ENCODE assay signal across 23 mouse cellular contexts in the genomic region with DNA sequence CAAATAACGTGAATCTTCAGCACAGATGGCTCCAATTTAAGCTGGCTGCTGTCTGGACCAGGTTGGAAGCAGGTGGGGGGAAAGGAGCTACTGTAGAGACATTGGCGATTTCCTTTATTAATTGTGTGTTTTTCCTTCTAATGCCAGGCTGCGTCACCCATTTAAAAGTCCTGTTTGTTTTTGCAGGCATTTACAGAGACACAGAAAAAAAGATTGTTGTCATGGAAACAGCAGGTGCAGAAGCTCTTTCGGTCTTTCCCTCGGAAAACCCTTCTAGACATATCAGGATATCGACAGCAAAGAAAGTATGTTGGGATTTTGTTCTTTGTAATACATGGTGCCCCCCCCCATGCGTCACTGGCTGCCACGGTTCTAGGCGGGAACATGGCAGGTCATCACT.
DNase-seq lines count a peak whose midpoint lies in the region; ATAC-seq lines count a peak whose summit lies in the region.
"Had no signal": no experiment of that assay in that cellular context is flagged by ENCODE, and none has a peak within 500 bp of the region (broad histone marks: within the 10 kb centered on the region; RNA-seq: fewer than 3 reads in every experiment).

No protein-coding gene starts in this region.

- 49% methylated on average over 9 of the region's 9 CpGs for WGBS in heart, embryonic 11.5 days (ENCODE audit: insufficient replicate concordance)
- 67% methylated on average over 9 of the region's 9 CpGs for WGBS in hindbrain, embryonic 13.5 days
- WGBS in hindbrain, embryonic 10.5 days, result 78% methylated on average over 9 of the region's 9 CpGs

- no peak overlapping the region for H3K4me3 ChIP-seq in heart, embryonic 11.5 days (ENCODE audit: low read depth, low read length)
- no peak overlapping the region for H3K4me3 ChIP-seq in hindbrain, embryonic 13.5 days
- H3K4me3 ChIP-seq in hindbrain, embryonic 10.5 days, result no peak overlapping the region
- H3K4me3 ChIP-seq: embryonic facial prominence, embryonic 10.5 days; forebrain, embryonic 13.5 days; limb, embryonic 12.5 days; liver, embryonic 12.5 days; megakaryocyte, embryonic 14.5 days had no signal

- H3K9me3 ChIP-seq in heart, embryonic 11.5 days (replicated peaks; ENCODE audit: control insufficient read depth, low read length), result no peaks in the 10 kb centered on the region
- no peaks in the 10 kb centered on the region for H3K9me3 ChIP-seq in hindbrain, embryonic 13.5 days
- no peaks in the 10 kb centered on the region for H3K9me3 ChIP-seq in hindbrain, embryonic 10.5 days
- H3K9me3 ChIP-seq: embryonic facial prominence, embryonic 10.5 days; forebrain, embryonic 13.5 days; limb, embryonic 12.5 days; liver, embryonic 12.5 days; megakaryocyte, embryonic 14.5 days had no signal

- H3K36me3 ChIP-seq in heart, embryonic 11.5 days (ENCODE audit: control insufficient read depth, insufficient read depth, low read length), result peaks cover 2% of the 10 kb centered on the region; the same call in 1 of the 2 replicates
- H3K36me3 ChIP-seq in hindbrain, embryonic 13.5 days, result no peaks in the 10 kb centered on the region
- H3K36me3 ChIP-seq in hindbrain, embryonic 10.5 days, result no peaks in the 10 kb centered on the region
- H3K36me3 ChIP-seq: liver, embryonic 12.5 days had no signal

- intact Hi-C loops in heart, postnatal 10 days (cut with DNase I), result no loop called here

- no peaks in the 10 kb centered on the region for H3K27me3 ChIP-seq in heart, embryonic 11.5 days (ENCODE audit: control insufficient read depth, insufficient read depth, low read length)
- H3K27me3 ChIP-seq in hindbrain, embryonic 13.5 days, result no peaks in the 10 kb centered on the region
- H3K27me3 ChIP-seq in hindbrain, embryonic 10.5 days (ENCODE audit: insufficient read depth, poor library complexity, severe bottlenecking), result no peaks in the 10 kb centered on the region
- H3K27me3 ChIP-seq: forebrain, embryonic 13.5 days; limb, embryonic 12.5 days; Patski had no signal

- H3K27ac ChIP-seq in heart, embryonic 11.5 days (ENCODE audit: low read depth, low read length), result peak overlapping the region; percentile 75
- peak overlapping the region; percentile 32; the same call in 1 of the 2 replicates for H3K27ac ChIP-seq in hindbrain, embryonic 13.5 days
- H3K27ac ChIP-seq in hindbrain, embryonic 10.5 days, result no peak overlapping the region
- H3K27ac ChIP-seq: embryonic facial prominence, embryonic 10.5 days; forebrain, embryonic 13.5 days; limb, embryonic 12.5 days; liver, embryonic 12.5 days had no signal

- peak; percentile 40 to 45 for DNase-seq in cerebellum, postnatal 10 days
- DNase-seq in cerebellum, adult 11 months, result no peak
- no peak for DNase-seq in heart, postnatal 10 days
- no peak for DNase-seq in hindbrain, embryonic 10.5 days (ENCODE audit: low spot score)
- DNase-seq in MN1 (ENCODE audit: low spot score), result peak; percentile 11
- DNase-seq in spleen, adult 12 weeks (ENCODE audit: low spot score), result no peak
- DNase-seq: adrenal gland, postnatal 10 days; cerebellum, adult 18-20 months; gastrocnemius, postnatal 25 days; kidney, adult 2 months; kidney, postnatal 10 days; lung, adult 2 months; right cerebral cortex, postnatal 14 days; thymus, postnatal 4 days had no signal

- H3K9ac ChIP-seq in heart, embryonic 11.5 days (ENCODE audit: low read depth, low read length), result no peak overlapping the region
- no peak overlapping the region for H3K9ac ChIP-seq in hindbrain, embryonic 13.5 days
- H3K9ac ChIP-seq: forebrain, embryonic 13.5 days; limb, embryonic 12.5 days; liver, embryonic 12.5 days had no signal

- no peak for ATAC-seq in heart, embryonic 11.5 days (replicated peaks; ENCODE audit: insufficient number of reproducible peaks, low FRiP score, low TSS enrichment)
- ATAC-seq in hindbrain, embryonic 13.5 days (ENCODE audit: low FRiP score), result no peak
- ATAC-seq: forebrain, embryonic 13.5 days; inflammation-experienced regulatory T-cells, adult 6 months; liver, embryonic 12.5 days; Patski had no signal

- H3K4me2 ChIP-seq in heart, embryonic 11.5 days, result peak overlapping the region; percentile 17; the same call in 1 of the 2 replicates
- no peak overlapping the region for H3K4me2 ChIP-seq in hindbrain, embryonic 13.5 days
- H3K4me2 ChIP-seq: forebrain, embryonic 13.5 days; limb, embryonic 12.5 days; liver, embryonic 12.5 days had no signal

- H3K4me1 ChIP-seq in heart, embryonic 11.5 days (ENCODE audit: control insufficient read depth, insufficient read depth, low read length), result peaks cover 50% of the 10 kb centered on the region
- peaks cover 14% of the 10 kb centered on the region for H3K4me1 ChIP-seq in hindbrain, embryonic 13.5 days (replicated peaks)
- peaks cover 13% of the 10 kb centered on the region for H3K4me1 ChIP-seq in hindbrain, embryonic 10.5 days (replicated peaks)

Comparison
In these comparisons a context has a peak if more than half of its experiments do, and no peak if none do; other contexts are left out.
1. DNase-seq: peak in cerebellum, postnatal 10 days (2 of 2) and MN1 (single experiment); none in cerebellum, adult 11 months (single experiment), heart, postnatal 10 days (0 of 2), hindbrain, embryonic 10.5 days (single experiment) and spleen, adult 12 weeks (single experiment).